Mouse (Mus musculus) left cerebral cortex, postnatal 36 days (tissue): ENCODE results near the gene Rabac1. TPM values are rescaled to one million over a fixed set of nuclear protein-coding genes. Genes with fewer than 3 reads are reported as not detected.
A peak's percentile ranks its signal among the peaks of the same experiment; 100 is the strongest.

Experiments used
- DNase-seq, 2 experiments: peaks; one replicate each; pipeline ENCODE4 v3.0.0; 2021 to 2022; ENCODE audit warnings: low spot score in 2 of 2, mixed read lengths in 1 of 2
- intact Hi-C: fragments of 180-260 bp; cut with DNase I; formaldehyde crosslinking; loops from one replicate; pipeline ENCODE4 v1.15.1; 2025
- microRNA-seq: library from miRNA; unstranded; fragments of <30 nt; microRNA quantifications from one replicate; pipeline ENCODE4 v1.2.0, GENCODE M21; 2022
- total RNA-seq, 2 experiments: library from RNA; stranded (reverse); gene quantifications; 2 replicates each; pipeline ENCODE4 v1.2.3; 2021

Gene Rabac1
- total RNA-seq, 2 experiments from 2014 or later = 276 to 329 TPM

DNA sequence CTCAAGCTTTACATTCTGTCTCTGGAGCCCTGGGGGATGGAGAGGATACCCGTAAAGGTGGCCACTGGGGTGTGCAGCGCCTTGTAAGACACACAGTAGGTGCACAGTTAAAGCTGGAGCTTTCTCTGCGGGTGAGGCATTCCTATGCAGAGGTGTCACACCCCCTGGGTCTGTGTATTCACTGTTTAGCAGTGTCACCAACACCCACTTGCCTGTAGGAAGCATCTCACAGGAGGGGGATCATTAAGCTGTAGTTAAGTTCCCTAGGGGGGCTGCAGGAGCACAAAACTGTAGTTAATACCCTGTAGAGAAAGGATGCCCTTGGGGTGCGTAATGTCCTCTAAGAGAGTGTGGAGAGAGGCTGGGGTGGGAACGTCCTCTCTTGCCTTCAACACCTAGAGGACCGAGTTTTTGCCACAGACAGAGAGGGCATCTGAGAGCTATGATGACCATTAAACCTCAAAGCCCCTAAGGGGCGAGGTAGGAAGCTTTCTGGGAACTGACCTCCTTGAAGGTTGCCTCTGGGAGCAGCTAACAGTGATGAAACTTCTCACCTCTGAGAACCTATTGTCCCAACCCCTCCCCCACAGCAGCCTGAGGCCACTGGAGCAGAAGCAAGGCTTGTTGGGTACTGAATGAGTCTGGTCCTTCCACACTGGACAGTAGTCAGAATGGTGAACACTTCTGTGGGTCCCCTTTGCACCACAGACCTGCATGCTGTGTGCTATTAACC lies 25.1 kb downstream of the Rabac1 start:
- DNase-seq = no peak
- intact Hi-C loops = no loop called here

DNA sequence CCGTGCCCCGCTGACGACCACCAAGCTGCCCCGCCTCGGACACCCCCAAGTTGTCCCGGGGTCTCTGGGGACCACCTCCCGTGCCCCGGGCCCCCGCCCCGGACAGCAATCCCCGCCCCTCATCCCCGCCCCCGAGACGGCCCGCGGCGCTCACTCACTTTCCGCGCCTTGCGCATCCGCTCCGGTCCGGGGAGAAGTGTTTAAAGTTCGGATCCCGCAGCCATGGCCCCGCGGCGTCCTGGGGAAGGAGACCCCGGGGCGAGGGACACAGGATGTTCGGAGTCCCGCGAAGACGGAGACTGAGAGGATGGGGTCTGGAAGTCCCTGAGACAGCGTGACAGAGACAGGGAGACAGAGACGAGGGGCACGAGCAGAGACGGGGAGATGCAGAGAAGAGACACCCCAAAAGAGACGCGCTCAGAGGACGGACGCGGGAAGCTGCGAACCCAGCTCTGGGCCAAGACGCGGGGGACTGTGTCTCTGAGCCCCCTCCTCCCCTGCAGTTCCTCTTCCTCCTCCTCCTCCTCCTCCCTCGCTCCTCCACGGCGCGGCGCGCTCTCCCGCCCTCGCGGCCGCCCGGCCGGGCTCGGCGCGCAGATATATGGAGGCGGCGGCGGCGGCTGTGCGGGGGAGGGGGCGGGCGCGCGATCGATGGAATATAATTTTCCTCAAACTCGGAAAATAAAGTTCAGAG lies 28.1 kb downstream of the Rabac1 start, which contains the start of gene Gm4881:
Gene Gm4881, minus strand, starts transcription at position 238 of the 694 bp plus-strand sequence.
- intact Hi-C loops = no loop called here
- DNase-seq = no peak

DNA sequence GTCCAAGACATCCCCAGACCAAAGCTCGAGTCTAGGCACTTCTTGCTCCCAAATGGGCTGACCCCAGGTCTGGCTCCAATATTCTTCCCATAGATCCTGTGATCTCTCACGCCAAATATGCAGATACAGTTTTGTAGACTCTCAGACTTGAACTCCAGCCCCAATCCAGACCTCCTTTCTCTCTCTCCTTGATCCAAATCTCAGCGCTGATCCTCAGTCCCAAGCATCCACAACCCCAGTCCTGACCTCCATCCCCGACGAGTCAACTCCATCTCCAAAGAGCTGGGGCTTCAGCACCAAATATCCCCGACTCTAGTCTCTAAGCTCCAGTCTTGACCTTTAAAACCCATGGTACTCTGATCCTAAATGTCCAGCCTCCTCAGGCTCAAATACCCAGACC lies 28.9 kb downstream of the Rabac1 start:
- no peak for DNase-seq
- intact Hi-C loops = no loop called here

DNA sequence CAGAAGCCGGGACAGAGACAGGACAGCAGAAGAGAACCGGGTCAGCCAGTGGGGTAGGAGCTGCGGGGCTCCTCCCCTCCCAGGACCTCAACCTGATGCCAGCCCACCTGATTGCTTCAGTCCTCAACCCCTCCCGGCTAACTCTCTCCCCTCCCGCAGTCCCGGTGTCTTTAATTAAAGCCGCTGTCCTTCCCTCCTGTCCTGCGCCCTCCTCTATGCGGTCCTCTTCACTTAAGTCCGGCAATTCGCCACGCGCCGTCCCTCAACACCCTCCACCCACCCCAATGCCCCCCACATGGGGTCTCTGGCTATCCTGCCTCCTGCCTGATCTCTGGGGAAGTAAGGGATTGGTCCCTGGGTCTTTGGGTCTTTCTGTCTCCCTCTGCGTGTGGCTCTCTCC lies 40.9 kb downstream of the Rabac1 start:
- intact Hi-C loops = no loop called here

DNA sequence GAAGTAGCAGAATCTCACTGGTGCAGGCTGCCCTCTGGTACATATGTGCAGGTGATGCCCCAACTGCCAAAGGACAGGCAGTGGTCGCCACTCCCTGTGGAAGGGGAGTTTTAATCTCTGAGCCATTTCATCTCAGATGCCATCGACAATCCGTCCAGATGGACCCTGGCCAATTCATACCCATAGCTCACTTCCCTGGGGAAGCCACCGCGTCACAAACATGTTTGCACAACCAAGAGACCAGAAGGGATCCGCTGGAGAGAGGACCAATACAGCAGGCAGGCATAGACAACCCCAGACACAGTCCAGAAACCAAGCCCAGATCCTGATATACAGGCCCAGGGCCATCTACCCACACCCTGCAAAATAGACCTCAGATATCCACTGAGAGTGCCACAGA lies 42.1 kb downstream of the Rabac1 start:
- intact Hi-C loops = no loop called here
- no peak for DNase-seq

More for the DNA sequence above, 40.9 kb downstream of the Rabac1 start:
- no peak for DNase-seq

Small RNA genes within 50 kb of the gene (microRNA-seq; reads per million reads assigned to microRNA genes)
- gene Mir7046 (9.6 reads per million, percentile 29 among the genes with 10 or more reads in this experiment), gene Mir7047 (91.6 reads per million, percentile 55 among the genes with 10 or more reads in this experiment)

Other genes with a start within 250 kb of the Rabac1 start
- gene Gm4763, start 245.8 kb downstream of the Rabac1 start, total RNA-seq = not detected
- not detected for gene Cd177, start 212.4 kb downstream of the Rabac1 start, total RNA-seq
- gene Ceacam10, start 195.5 kb downstream of the Rabac1 start, total RNA-seq = not detected
- 1 to 10 TPM in 1 of 2 experiments, not detected in 1; 1.9 TPM for gene Gm9844, start 110.5 kb downstream of the Rabac1 start, total RNA-seq
- gene Lypd4, start 102.8 kb downstream of the Rabac1 start, total RNA-seq = not detected
- not detected for gene Dmrtc2, start 102.7 kb downstream of the Rabac1 start, total RNA-seq
- 100 to 1,000 TPM; 456 to 499 TPM for gene Rps19, start 88.4 kb downstream of the Rabac1 start, total RNA-seq
- under 1 TPM; 0.49 to 0.54 TPM for gene Cd79a, start 75.4 kb downstream of the Rabac1 start, total RNA-seq
- 10 to 100 TPM; 58.2 to 98.5 TPM for gene Arhgef1, start 69.8 kb downstream of the Rabac1 start, total RNA-seq
- gene Gm4881, start 28.3 kb downstream of the Rabac1 start, total RNA-seq = not detected
- gene Atp1a3, start 33.2 kb upstream of the Rabac1 start, total RNA-seq = 1,000 to 10,000 TPM; 2,106 to 2,179 TPM
- 100 to 1,000 TPM; 225 to 248 TPM for gene Grik5, start 99.6 kb upstream of the Rabac1 start, total RNA-seq
- 10 to 100 TPM; 34.9 to 40.4 TPM for gene Zfp574, start 99.8 kb upstream of the Rabac1 start, total RNA-seq
- 10 to 100 TPM in 1 of 2 experiments, 1 to 10 TPM in 1; 8.4 to 15.4 TPM for gene Pou2f2, start 207.0 kb upstream of the Rabac1 start, total RNA-seq
- gene Dedd2, start 247.9 kb upstream of the Rabac1 start, total RNA-seq = 10 to 100 TPM; 25.4 to 28.4 TPM
- 10 to 100 TPM; 11.3 to 11.5 TPM for gene Zfp526, start 248.7 kb upstream of the Rabac1 start, total RNA-seq